In genomic region chr12:84541391-84541958, GRCm38 (mm10) we compare ENCODE assay signal across 19 mouse cellular contexts. TPM values are rescaled to one million over a fixed set of nuclear protein-coding genes. Genes with fewer than 3 reads are reported as not detected.
"Had no signal": no experiment of that assay in that cellular context is flagged by ENCODE, and none has a peak within 500 bp of the region (broad histone marks: within the 10 kb centered on the region; RNA-seq: fewer than 3 reads in every experiment).

No protein-coding gene starts in this region.

- ATAC-seq: liver, postnatal 0 days; midbrain, embryonic 15.5 days had no signal

- H3K36me3 ChIP-seq: liver, embryonic 13.5 days; lung, embryonic 15.5 days; midbrain, embryonic 15.5 days; neural tube, embryonic 13.5 days had no signal

- H3K9ac ChIP-seq: limb, embryonic 12.5 days; liver, embryonic 13.5 days; liver, postnatal 0 days; lung, embryonic 15.5 days; midbrain, embryonic 15.5 days; neural tube, embryonic 13.5 days had no signal

- H3K27ac ChIP-seq: left cerebral cortex, adult 2 months; limb, embryonic 12.5 days; liver, embryonic 13.5 days; lung, embryonic 15.5 days; macrophage; midbrain, embryonic 15.5 days; neural tube, embryonic 13.5 days had no signal

- H3K9me3 ChIP-seq: limb, embryonic 12.5 days; liver, embryonic 13.5 days; lung, embryonic 15.5 days; megakaryocyte, embryonic 14.5 days; midbrain, embryonic 15.5 days; neural tube, embryonic 13.5 days had no signal

- H3K4me2 ChIP-seq: limb, embryonic 12.5 days; liver, embryonic 13.5 days; lung, embryonic 15.5 days; midbrain, embryonic 11.5 days; midbrain, embryonic 15.5 days; neural tube, embryonic 13.5 days had no signal

- H3K27me3 ChIP-seq: limb, embryonic 12.5 days; liver, embryonic 13.5 days; lung, embryonic 15.5 days; megakaryocyte, embryonic 14.5 days; midbrain, embryonic 15.5 days had no signal

- H3K4me3 ChIP-seq: left cerebral cortex, adult 2 months; limb, embryonic 12.5 days; liver, embryonic 13.5 days; lung, embryonic 15.5 days; megakaryocyte, embryonic 14.5 days; midbrain, embryonic 15.5 days; neural tube, embryonic 13.5 days had no signal

- DNase-seq: kidney, adult 8-10 months; kidney, postnatal 25 days; liver; liver, embryonic 13.5 days; liver, postnatal 0 days; lung, postnatal 14 days; right cerebral cortex, postnatal 14 days; thymus, postnatal 36 days had no signal

- H3K4me1 ChIP-seq: limb, embryonic 12.5 days; liver, embryonic 13.5 days; lung, embryonic 15.5 days; megakaryocyte, embryonic 14.5 days; midbrain, embryonic 15.5 days; neural tube, embryonic 13.5 days had no signal

RNA-seq across cellular contexts. Expression of gene Vsx2, which starts 28.1 kb away (rescaled TPM):
- total RNA-seq: monocyte, adult 5-6 weeks had no signal
- polyA plus RNA-seq: kidney, embryonic 16.5 days; liver, embryonic 13.5 days; liver, postnatal 0 days; lung, embryonic 15.5 days; macrophage; stomach, embryonic 16.5 days had no signal
